Mouse (Mus musculus): ENCODE data around the gene Slc13a4. TPM values are rescaled to one million over a fixed set of nuclear protein-coding genes. Genes with fewer than 3 reads are reported as not detected.
A peak's percentile ranks its signal among the peaks of the same experiment; 100 is the strongest.

Slc13a4 gene
- polyA plus RNA-seq, 1 experiment from 2014 or later, result 0.21 TPM

- no peak overlapping the region for H3K9ac ChIP-seq (replicated peaks)
- H3K4me1 ChIP-seq (replicated peaks), result no peaks in the 10 kb centered on the region
- H3K9me3 ChIP-seq, result peaks cover 4% of the 10 kb centered on the region; the same call in 1 of the 2 replicates
- no peak for ATAC-seq (ENCODE audit: insufficient number of reproducible peaks, insufficient read depth, low FRiP score, low TSS enrichment, low read depth)
- no peak overlapping the region for H3K4me3 ChIP-seq (replicated peaks)
- WGBS, result 69% methylated on average over 11 of the region's 11 CpGs
- no peaks in the 10 kb centered on the region for H3K27me3 ChIP-seq
- H3K36me3 ChIP-seq, result 0 out of 2 replicates have a peak, but pooled peaks cover 5% of the 10 kb centered on the region
- H3K27ac ChIP-seq, result no peak overlapping the region
- no peak overlapping the region for H3K4me2 ChIP-seq
Observed at GRCm38 (mm10) chr6:35273391-35274082, 34.4 kb downstream of the Slc13a4 start.

- H3K9me3 ChIP-seq, result peaks cover 4% of the 10 kb centered on the region; the same call in 1 of the 2 replicates
- no peak overlapping the region for H3K4me3 ChIP-seq (replicated peaks)
- 0 out of 2 replicates have a peak, but pooled peaks cover 6% of the 10 kb centered on the region for H3K36me3 ChIP-seq
- no peaks in the 10 kb centered on the region for H3K4me1 ChIP-seq (replicated peaks)
- no peak overlapping the region for H3K9ac ChIP-seq (replicated peaks)
- no peak for ATAC-seq (ENCODE audit: insufficient number of reproducible peaks, insufficient read depth, low FRiP score, low TSS enrichment, low read depth)
- no peak overlapping the region for H3K27ac ChIP-seq
- H3K27me3 ChIP-seq, result no peaks in the 10 kb centered on the region
- no peak overlapping the region for H3K4me2 ChIP-seq
- WGBS, result 90% methylated on average over 20 of the region's 20 CpGs
Observed at GRCm38 (mm10) chr6:35271868-35272765, 35.8 kb downstream of the Slc13a4 start.

GRCm38 (mm10) chr6:35271094-35271855 lies 36.7 kb downstream of the Slc13a4 start:
- no peak overlapping the region for H3K27ac ChIP-seq
- H3K4me2 ChIP-seq, result no peak overlapping the region
- WGBS, result 89% methylated on average over 12 of the region's 12 CpGs
- H3K27me3 ChIP-seq, result no peaks in the 10 kb centered on the region
- H3K4me1 ChIP-seq (replicated peaks), result peaks cover 3% of the 10 kb centered on the region
- no peak overlapping the region for H3K4me3 ChIP-seq (replicated peaks)
- H3K36me3 ChIP-seq, result 0 out of 2 replicates have a peak, but pooled peaks cover 6% of the 10 kb centered on the region
- H3K9me3 ChIP-seq, result peaks cover 4% of the 10 kb centered on the region; the same call in 1 of the 2 replicates
- no peak overlapping the region for H3K9ac ChIP-seq (replicated peaks)
- ATAC-seq (ENCODE audit: insufficient number of reproducible peaks, insufficient read depth, low FRiP score, low TSS enrichment, low read depth), result no peak

GRCm38 (mm10) chr6:35269643-35270042 lies 38.3 kb downstream of the Slc13a4 start:
- H3K27me3 ChIP-seq, result no peaks in the 10 kb centered on the region
- ATAC-seq (ENCODE audit: insufficient number of reproducible peaks, insufficient read depth, low FRiP score, low TSS enrichment, low read depth), result no peak
- H3K4me3 ChIP-seq (replicated peaks), result no peak overlapping the region
- peaks cover 4% of the 10 kb centered on the region; the same call in 1 of the 2 replicates for H3K9me3 ChIP-seq
- peaks cover 7% of the 10 kb centered on the region for H3K4me1 ChIP-seq (replicated peaks)
- WGBS, result 74% methylated on average over 13 of the region's 13 CpGs
- H3K9ac ChIP-seq (replicated peaks), result no peak overlapping the region
- H3K27ac ChIP-seq, result no peak overlapping the region
- no peak overlapping the region for H3K4me2 ChIP-seq
- H3K36me3 ChIP-seq, result 0 out of 2 replicates have a peak, but pooled peaks cover 6% of the 10 kb centered on the region

GRCm38 (mm10) chr6:35268711-35269110 lies 39.2 kb downstream of the Slc13a4 start:
- no peaks in the 10 kb centered on the region for H3K27me3 ChIP-seq
- H3K9ac ChIP-seq (replicated peaks), result no peak overlapping the region
- no peak overlapping the region for H3K4me2 ChIP-seq
- peaks cover 4% of the 10 kb centered on the region; the same call in 1 of the 2 replicates for H3K9me3 ChIP-seq
- H3K4me1 ChIP-seq (replicated peaks), result peaks cover 7% of the 10 kb centered on the region
- no peak overlapping the region for H3K4me3 ChIP-seq (replicated peaks)
- no peak overlapping the region for H3K27ac ChIP-seq
- ATAC-seq (ENCODE audit: insufficient number of reproducible peaks, insufficient read depth, low FRiP score, low TSS enrichment, low read depth), result no peak
- 96% methylated on average over 13 of the region's 13 CpGs for WGBS
- H3K36me3 ChIP-seq, result peaks cover 12% of the 10 kb centered on the region; the same call in 1 of the 2 replicates

- 81% methylated on average over 15 of the region's 15 CpGs for WGBS
- Histone ChIP-seq H3K9ac (replicated peaks) (no peak overlapping the region), H3K27me3 (no peaks in the 10 kb centered on the region), H3K4me1 (replicated peaks) (peaks cover 7% of the 10 kb centered on the region), H3K27ac (peak overlapping the region; percentile 81), H3K9me3 (peaks cover 4% of the 10 kb centered on the region; the same call in 1 of the 2 replicates), H3K36me3 (peaks cover 42% of the 10 kb centered on the region), H3K4me3 (replicated peaks) (no peak overlapping the region), H3K4me2 (no peak overlapping the region)
- ATAC-seq (ENCODE audit: insufficient number of reproducible peaks, insufficient read depth, low FRiP score, low TSS enrichment, low read depth), result peak; percentile 69; the same call in 1 of the 2 replicates
Observed at GRCm38 (mm10) chr6:35265580-35266278, 42.2 kb downstream of the Slc13a4 start.

- no peak for ATAC-seq (ENCODE audit: insufficient number of reproducible peaks, insufficient read depth, low FRiP score, low TSS enrichment, low read depth)
- H3K4me1 ChIP-seq (replicated peaks), result peaks cover 7% of the 10 kb centered on the region; the same call in 1 of the 2 replicates
- no peak overlapping the region for H3K9ac ChIP-seq (replicated peaks)
- H3K27me3 ChIP-seq, result no peaks in the 10 kb centered on the region
- WGBS, result 89% methylated on average over 7 of the region's 7 CpGs
- H3K27ac ChIP-seq, result no peak overlapping the region
- H3K9me3 ChIP-seq, result no peaks in the 10 kb centered on the region
- no peak overlapping the region for H3K4me2 ChIP-seq
- peaks cover 39% of the 10 kb centered on the region for H3K36me3 ChIP-seq
- H3K4me3 ChIP-seq (replicated peaks), result no peak overlapping the region
Observed at GRCm38 (mm10) chr6:35260531-35260930, 47.4 kb downstream of the Slc13a4 start.

GRCm38 (mm10) chr6:35259526-35259925 lies 48.4 kb downstream of the Slc13a4 start:
- no peak overlapping the region for H3K4me3 ChIP-seq (replicated peaks)
- H3K27ac ChIP-seq, result no peak overlapping the region
- peaks cover 39% of the 10 kb centered on the region for H3K36me3 ChIP-seq
- H3K4me1 ChIP-seq (replicated peaks), result peaks cover 17% of the 10 kb centered on the region
- no peak overlapping the region for H3K4me2 ChIP-seq
- WGBS, result 83% methylated on average over 5 of the region's 5 CpGs
- no peaks in the 10 kb centered on the region for H3K27me3 ChIP-seq
- H3K9me3 ChIP-seq, result no peaks in the 10 kb centered on the region
- no peak for ATAC-seq (ENCODE audit: insufficient number of reproducible peaks, insufficient read depth, low FRiP score, low TSS enrichment, low read depth)
- H3K9ac ChIP-seq (replicated peaks), result no peak overlapping the region

GRCm38 (mm10) chr6:35258922-35259321 lies 49.0 kb downstream of the Slc13a4 start:
- peaks cover 23% of the 10 kb centered on the region for H3K4me1 ChIP-seq (replicated peaks)
- WGBS, result 97% methylated on average over 2 of the region's 2 CpGs
- peaks cover 36% of the 10 kb centered on the region for H3K36me3 ChIP-seq
- H3K4me2 ChIP-seq, result no peak overlapping the region
- H3K27me3 ChIP-seq, result no peaks in the 10 kb centered on the region
- no peak overlapping the region for H3K4me3 ChIP-seq (replicated peaks)
- H3K27ac ChIP-seq, result no peak overlapping the region
- no peak for ATAC-seq (ENCODE audit: insufficient number of reproducible peaks, insufficient read depth, low FRiP score, low TSS enrichment, low read depth)
- no peak overlapping the region for H3K9ac ChIP-seq (replicated peaks)
- H3K9me3 ChIP-seq, result no peaks in the 10 kb centered on the region

- no peak for ATAC-seq (ENCODE audit: insufficient number of reproducible peaks, insufficient read depth, low FRiP score, low TSS enrichment, low read depth)
- Histone ChIP-seq H3K36me3 (peaks cover 23% of the 10 kb centered on the region), H3K4me2 (no peak overlapping the region), H3K4me3 (replicated peaks) (no peak overlapping the region), H3K9ac (replicated peaks) (no peak overlapping the region), H3K27ac (no peak overlapping the region), H3K4me1 (replicated peaks) (peaks cover 31% of the 10 kb centered on the region), H3K27me3 (no peaks in the 10 kb centered on the region), H3K9me3 (no peaks in the 10 kb centered on the region)
- WGBS, result 90% methylated on average over 13 of the region's 13 CpGs
Observed at GRCm38 (mm10) chr6:35257626-35258190, 50.2 kb downstream of the Slc13a4 start.
